Mouse (Mus musculus) gastrocnemius, adult 2 months (tissue): ENCODE results near the gene Eno4. TPM values are rescaled to one million over a fixed set of nuclear protein-coding genes. Genes with fewer than 3 reads are reported as not detected.
"Not testable (repeated sequence)": the region's sequence is repeated elsewhere in the genome, so short reads cannot be mapped to it uniquely, and the experiment has no call there.

Experiments
- DNase-seq: peaks from one replicate; pipeline ENCODE4 v3.0.0; 2022
- H3K27ac ChIP-seq: fragments of 200-600 bp; 2 replicates; pipeline ENCODE4 v1.8.1; 2022; ENCODE audit warnings: mild to moderate bottlenecking
- H3K4me3 ChIP-seq: fragments of 200-600 bp; 2 replicates; pipeline ENCODE4 v1.8.1; 2022; ENCODE audit warnings: mild to moderate bottlenecking, moderate library complexity
- CTCF ChIP-seq: fragments of 200-600 bp; IDR thresholded peaks from 2 replicates; pipeline ENCODE4 v1.8.1; 2022; ENCODE audit warnings: antibody characterized with exemption, mild to moderate bottlenecking, moderate library complexity
- intact Hi-C: fragments of 180-260 bp; cut with DNase I; formaldehyde crosslinking; loops from one replicate; pipeline ENCODE4 v1.15.1; 2025
- long read RNA-seq, 2 experiments: library from polyadenylated mRNA; stranded (forward); transcript quantifications; one replicate each; pipeline ENCODE4 v2.0.0; 2021
- total RNA-seq, 2 experiments: library from RNA; stranded (reverse); gene quantifications; 2 replicates each; pipeline ENCODE4 v1.2.3; 2021

The Eno4 gene
- not detected for total RNA-seq
- long read RNA-seq, experiment 1, result 0 reads
- long read RNA-seq, experiment 2, result 0 reads

- peak within 1 kb of the TSS; percentile 79 for H3K27ac ChIP-seq
Measured at GRCm38 (mm10) chr19:58942841-58943828, at the start of gene Eno4, which contains the start of gene Hspa12a. TSS of gene Eno4 (plus strand) at chr19:58943425. TSS of gene Hspa12a (minus strand) at chr19:58943654.

GRCm38 (mm10) chr19:58896216-58896615 is 47.0 kb upstream of the Eno4 start:
- no peak for DNase-seq
- Histone ChIP-seq H3K27ac (no peak overlapping the region), H3K4me3 (no peak overlapping the region)
- intact Hi-C loops, result no loop called here
- TF ChIP-seq CTCF, result no peak

More at GRCm38 (mm10) chr19:58942841-58943828, at the start of gene Eno4, which contains the start of gene Hspa12a:
- intact Hi-C loops, result loop anchor here (10.0 kb wide), 1 partner anchor 402 kb away; the partner anchor contains the start of gene Pdzd8
- DNase-seq, result peak; percentile 94
- peak within 1 kb of the TSS; percentile 82 for H3K4me3 ChIP-seq
- TF ChIP-seq CTCF, result no peak

GRCm38 (mm10) chr19:58900471-58900870 is 42.8 kb upstream of the Eno4 start:
- H3K27ac ChIP-seq, H3K4me3 ChIP-seq, intact Hi-C loops, DNase-seq: not testable (repeated sequence)

- TF ChIP-seq CTCF, result no peak
- Histone ChIP-seq H3K27ac (peak overlapping the region; percentile 58), H3K4me3 (peak overlapping the region; percentile 64)
- no peak for DNase-seq
- intact Hi-C loops, result no loop called here
Measured at GRCm38 (mm10) chr19:58903079-58903898, 39.9 kb upstream of the Eno4 start.

DNA sequence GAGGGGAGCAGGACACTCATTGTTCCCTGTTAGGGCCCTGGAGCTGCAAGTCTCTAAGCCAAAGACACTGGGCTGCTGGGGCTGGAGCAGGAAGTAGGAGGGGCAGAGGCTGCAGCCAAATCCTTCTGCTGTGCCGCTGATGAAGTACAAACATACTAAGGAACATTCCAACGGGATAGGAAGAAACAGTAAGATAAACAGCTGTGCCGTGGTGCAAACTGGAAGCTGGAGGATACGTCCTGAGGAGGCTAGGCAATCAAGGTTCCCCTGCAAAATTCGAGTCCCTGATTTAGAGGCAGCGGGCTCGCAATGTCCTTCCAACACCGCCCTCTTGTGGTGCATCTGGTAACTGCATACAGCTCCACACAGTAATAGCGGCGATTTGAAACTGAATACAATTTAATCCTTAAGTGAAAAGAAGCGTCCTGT is 39.3 kb upstream of the Eno4 start:
- peak overlapping the region; percentile 64 for H3K4me3 ChIP-seq
- TF ChIP-seq CTCF, result peak; percentile 99
- peak; percentile 85 for DNase-seq
- intact Hi-C loops, result loop anchor here (1.0 kb wide), 1 partner anchor 98 kb away; no protein-coding TSS in a partner anchor
- H3K27ac ChIP-seq, result peak overlapping the region; percentile 58

DNA sequence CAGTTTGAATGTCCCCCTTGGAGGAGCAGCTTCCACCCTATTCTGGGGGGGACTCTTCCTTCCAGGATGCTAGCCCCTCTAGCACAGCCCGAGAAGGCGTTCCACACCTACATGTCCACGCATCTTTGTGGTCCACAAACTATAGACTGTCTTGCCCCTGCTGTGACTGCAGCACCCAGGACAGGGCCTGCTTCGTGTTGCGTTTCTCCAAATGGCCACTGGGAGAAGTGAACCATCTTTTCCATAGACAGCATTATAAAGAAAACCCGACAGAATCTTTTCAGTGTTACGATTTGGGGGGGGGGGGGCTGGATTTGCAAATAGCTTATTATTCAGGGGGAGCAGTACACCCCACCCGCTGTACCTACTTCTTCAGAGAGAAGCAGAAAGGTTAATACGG is 36.5 kb upstream of the Eno4 start:
- no peak for TF ChIP-seq CTCF
- intact Hi-C loops, result no loop called here
- H3K4me3 ChIP-seq, result no peak overlapping the region
- H3K27ac ChIP-seq, result no peak overlapping the region
- DNase-seq, result no peak

DNA sequence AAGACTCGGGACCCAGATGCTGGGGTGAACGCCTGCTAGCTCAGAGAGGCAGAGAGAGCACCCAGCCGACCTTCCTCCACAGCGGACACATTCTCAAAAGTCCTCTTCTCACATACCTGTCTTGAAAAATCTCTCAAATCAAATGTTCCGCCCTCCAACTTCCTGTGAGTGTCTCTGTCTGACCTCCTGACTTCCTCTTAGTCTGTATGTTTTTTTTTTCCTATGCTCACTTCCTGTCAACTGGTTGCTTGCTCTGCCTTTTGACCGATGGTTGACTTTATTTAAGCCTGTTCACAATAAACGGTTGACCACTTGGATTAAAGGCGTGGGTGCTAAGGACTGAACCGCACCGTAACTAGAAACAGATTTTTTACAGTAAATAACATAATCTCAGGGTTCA is 35.2 kb upstream of the Eno4 start:
- Histone ChIP-seq H3K27ac (no peak overlapping the region), H3K4me3 (no peak overlapping the region)
- TF ChIP-seq CTCF, result no peak
- intact Hi-C loops, result no loop called here
- no peak for DNase-seq

GRCm38 (mm10) chr19:58910941-58911368 is 32.3 kb upstream of the Eno4 start:
- no peak for TF ChIP-seq CTCF
- H3K4me3 ChIP-seq, result peak overlapping the region; percentile 55

GRCm38 (mm10) chr19:58911386-58911785 is 31.8 kb upstream of the Eno4 start:
- DNase-seq, result peak; percentile 55
- Histone ChIP-seq H3K27ac (no peak overlapping the region), H3K4me3 (peak overlapping the region; percentile 55)
- peak; percentile 89 for TF ChIP-seq CTCF
- intact Hi-C loops, result loop anchor here (1.0 to 5.0 kb wide), 2 partner anchors 286 to 297 kb away; no protein-coding TSS in a partner anchor

More at GRCm38 (mm10) chr19:58910941-58911368, 32.3 kb upstream of the Eno4 start:
- H3K27ac ChIP-seq, result no peak overlapping the region
- no peak for DNase-seq
- intact Hi-C loops, result loop anchor here (1.0 to 5.0 kb wide), 2 partner anchors 286 to 297 kb away; no protein-coding TSS in a partner anchor

- Histone ChIP-seq H3K27ac (no peak overlapping the region), H3K4me3 (no peak overlapping the region)
- no peak for TF ChIP-seq CTCF
- no peak for DNase-seq
- intact Hi-C loops, result loop anchor here (5.0 kb wide), 1 partner anchor 284 kb away; no protein-coding TSS in a partner anchor
Measured at GRCm38 (mm10) chr19:58913301-58913700, 29.9 kb upstream of the Eno4 start.

DNA sequence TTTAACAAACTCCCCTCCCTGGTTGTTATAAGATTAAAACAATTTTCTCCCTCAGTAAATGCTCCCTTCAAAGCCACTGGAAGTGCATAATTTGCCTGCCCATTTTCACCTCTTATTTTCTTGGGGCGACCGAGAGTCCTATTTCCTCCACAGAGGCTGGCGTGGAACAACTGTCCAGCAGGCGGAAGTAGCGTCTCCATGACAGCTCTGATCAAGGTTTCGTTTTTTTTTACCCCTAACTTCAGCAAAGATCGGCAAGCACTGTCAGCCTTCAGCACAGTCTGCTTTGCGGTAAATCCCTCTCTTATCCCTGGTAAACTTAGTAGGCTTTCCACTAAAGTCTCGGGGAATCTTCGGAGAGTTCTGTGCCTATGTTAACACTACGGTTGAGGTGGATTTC is 24.6 kb upstream of the Eno4 start:
- peak; percentile 16; the same call in 1 of the 2 replicates for TF ChIP-seq CTCF
- intact Hi-C loops, result no loop called here
- Histone ChIP-seq H3K27ac (no peak overlapping the region), H3K4me3 (peak overlapping the region; percentile 64)
- no peak for DNase-seq

DNA sequence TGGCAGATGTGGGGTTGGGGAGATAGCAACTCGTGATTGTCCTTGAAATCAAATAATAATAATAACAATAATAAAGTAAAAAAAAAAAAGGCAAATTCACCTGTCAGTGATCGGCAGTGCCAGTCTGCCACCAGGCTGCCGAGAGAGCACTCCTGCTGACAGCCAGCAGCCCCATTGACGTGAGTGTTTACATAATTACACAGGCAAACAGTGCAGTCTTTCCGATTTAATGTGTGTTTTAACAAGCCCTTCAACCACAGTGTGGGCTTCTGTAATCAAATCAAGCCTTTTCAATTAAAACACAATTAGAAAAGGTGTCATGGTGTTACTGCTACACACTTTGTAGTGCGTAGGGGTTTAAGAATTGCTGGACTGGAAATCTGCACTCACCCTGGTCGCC is 24.1 kb upstream of the Eno4 start:
- TF ChIP-seq CTCF, result no peak
- intact Hi-C loops, result no loop called here
- Histone ChIP-seq H3K4me3 (peak overlapping the region; percentile 64), H3K27ac (no peak overlapping the region)
- no peak for DNase-seq
